Mouse (Mus musculus): ENCODE results near the gene Pld1.

DNA sequence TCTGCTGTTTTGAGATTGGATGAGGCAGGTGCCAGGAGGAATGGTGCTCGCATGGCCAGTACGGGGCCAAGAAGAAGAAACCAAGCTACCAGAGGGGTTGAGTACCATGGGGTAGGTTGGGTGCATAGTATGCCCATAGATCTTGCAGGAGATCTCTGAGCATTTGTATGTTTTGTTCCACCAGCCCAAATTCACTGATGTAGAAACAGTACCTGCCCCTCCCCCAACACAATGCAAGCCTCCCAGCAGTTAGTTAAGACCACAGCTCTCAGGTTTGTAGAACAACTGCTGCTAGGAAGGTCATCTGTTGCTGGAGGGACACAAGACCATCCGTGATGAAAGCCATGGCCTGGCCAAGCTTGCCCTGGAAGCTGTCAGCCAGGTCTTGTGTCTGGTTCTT lies 220.4 kb downstream of the Pld1 start:
- TF ChIP-seq CTCF (IDR thresholded peaks at IDR 0.05; ENCODE audit: extremely low read depth, insufficient read depth, insufficient read length, insufficient replicate concordance) (no peak), POLR2A (IDR thresholded peaks at IDR 0.05; ENCODE audit: low read depth, low read length) (no peak)
